Mouse (Mus musculus) lung, embryonic 14.5 days (tissue): ENCODE results near the gene Abca4. TPM values are rescaled to one million over a fixed set of nuclear protein-coding genes. Genes with fewer than 3 reads are reported as not detected.
A peak's percentile ranks its signal among the peaks of the same experiment; 100 is the strongest.

Experiments used
- ATAC-seq: fragments of 200-750 bp; cut with Nextera tagmentation; 2 replicates; pipeline ENCODE4 v1.8.0; 2017; ENCODE audit warnings: mild to moderate bottlenecking, moderate TSS enrichment, moderate library complexity; ENCODE audit not compliant: insufficient read depth
- DNase-seq: peaks from one replicate; pipeline ENCODE4 v3.0.0-alpha.2; 2015
- H3K27ac ChIP-seq: fragments of 300-500 bp; sonication (generic); 2 replicates; pipeline ENCODE4 v1.5.1; 2014; ENCODE audit warnings: low read depth, mild to moderate bottlenecking, moderate library complexity
- H3K27me3 ChIP-seq: fragments of 300-500 bp; sonication (generic); 2 replicates; pipeline ENCODE4 v1.6.1; 2014; ENCODE audit warnings: low read length, control low read depth; ENCODE audit not compliant: insufficient read depth
- H3K36me3 ChIP-seq: fragments of 300-500 bp; sonication (generic); 2 replicates; pipeline ENCODE4 v1.6.1; 2014; ENCODE audit warnings: control low read depth; ENCODE audit not compliant: insufficient read depth
- H3K4me1 ChIP-seq: fragments of 300-500 bp; sonication (generic); 2 replicates; pipeline ENCODE4 v1.6.1; 2014; ENCODE audit warnings: antibody characterized with exemption, control low read depth; ENCODE audit not compliant: insufficient read depth
- H3K4me2 ChIP-seq: fragments of 300-500 bp; sonication (generic); 2 replicates; pipeline ENCODE4 v1.6.1; 2014; ENCODE audit warnings: mild to moderate bottlenecking
- H3K4me3 ChIP-seq: fragments of 300-500 bp; sonication (generic); 2 replicates; pipeline ENCODE4 v1.5.1; 2014; ENCODE audit warnings: low read depth, low read length
- H3K9ac ChIP-seq: fragments of 300-500 bp; sonication (generic); 2 replicates; pipeline ENCODE4 v1.6.1; 2014
- H3K9me3 ChIP-seq: fragments of 300-500 bp; sonication (generic); 2 replicates; pipeline ENCODE4 v1.6.1; 2016; ENCODE audit warnings: low read depth, low read length, control low read depth
- CTCF ChIP-seq: IDR thresholded peaks from 2 replicates; pipeline ENCODE4 v1.5.1; 2016; ENCODE audit warnings: antibody characterized with exemption, low read depth
- WGBS: fragments of 180-500 bp; shearing (Covaris S2); extraction: QIAGEN DNeasy Blood & Tissue Kit; methylation state at CpG from one replicate; pipeline ENCODE4 v1.1.7; 2014; 5-methylcytosine and 5-hydroxymethylcytosine counted together
- polyA plus RNA-seq: library from polyadenylated mRNA; unstranded; fragments of >200 nt; fragmentation: Nextera tagmentation; extraction: Ambion mirVana; gene quantifications from 2 replicates; pipeline ENCODE4 v1.2.1, GENCODE M21; 2014

Abca4 gene
- polyA plus RNA-seq, 1 experiment from 2014 or later = 1.7 TPM

- Histone ChIP-seq H3K27me3 (no peaks in the 10 kb centered on the region), H3K9ac (no peak overlapping the region), H3K27ac (no peak overlapping the region), H3K4me1 (peaks cover 15% of the 10 kb centered on the region), H3K9me3 (no peaks in the 10 kb centered on the region), H3K4me2 (no peak overlapping the region), H3K36me3 (no peaks in the 10 kb centered on the region), H3K4me3 (no peak overlapping the region)
- no peak for TF ChIP-seq CTCF
- ATAC-seq (no peak), DNase-seq (no peak)
- 49% methylated on average over 4 of the region's 4 CpGs for WGBS
Measured at GRCm38 (mm10) chr3:122109461-122109860, 65.2 kb downstream of the Abca4 start.

GRCm38 (mm10) chr3:122111141-122111981, 67.1 kb downstream of the Abca4 start:
- H3K36me3 ChIP-seq = no peaks in the 10 kb centered on the region
- peak; percentile 80 for DNase-seq
- H3K4me2 ChIP-seq = no peak overlapping the region
- TF ChIP-seq CTCF = no peak
- peak overlapping the region; percentile 67 for H3K27ac ChIP-seq
- H3K4me1 ChIP-seq = peaks cover 15% of the 10 kb centered on the region
- H3K9ac ChIP-seq = 0 out of 2 replicates have a peak overlapping the region, but pooled peaks have one; percentile 20
- H3K4me3 ChIP-seq = no peak overlapping the region
- H3K27me3 ChIP-seq = no peaks in the 10 kb centered on the region
- H3K9me3 ChIP-seq = no peaks in the 10 kb centered on the region
- WGBS = 36% methylated on average over 9 of the region's 9 CpGs
- peak; percentile 74 for ATAC-seq

GRCm38 (mm10) chr3:122118651-122119214, 74.5 kb downstream of the Abca4 start:
- Histone ChIP-seq H3K27ac (peak overlapping the region; percentile 72), H3K4me2 (no peak overlapping the region), H3K27me3 (no peaks in the 10 kb centered on the region), H3K4me3 (no peak overlapping the region), H3K9ac (no peak overlapping the region), H3K9me3 (no peaks in the 10 kb centered on the region), H3K4me1 (peaks cover 11% of the 10 kb centered on the region), H3K36me3 (no peaks in the 10 kb centered on the region)
- no peak for DNase-seq
- no peak for ATAC-seq
- WGBS = 27% methylated on average over 9 of the region's 9 CpGs
- no peak for TF ChIP-seq CTCF

GRCm38 (mm10) chr3:122119733-122120132, 75.5 kb downstream of the Abca4 start:
- no peaks in the 10 kb centered on the region for H3K9me3 ChIP-seq
- H3K4me2 ChIP-seq = no peak overlapping the region
- no peak overlapping the region for H3K9ac ChIP-seq
- H3K27me3 ChIP-seq = no peaks in the 10 kb centered on the region
- ATAC-seq (no peak), DNase-seq (no peak)
- H3K4me1 ChIP-seq = peaks cover 11% of the 10 kb centered on the region
- peak; percentile 18; the same call in 1 of the 2 replicates for TF ChIP-seq CTCF
- WGBS = 77% methylated on average over 7 of the region's 7 CpGs
- H3K4me3 ChIP-seq = no peak overlapping the region
- no peaks in the 10 kb centered on the region for H3K36me3 ChIP-seq
- H3K27ac ChIP-seq = peak overlapping the region; percentile 80

GRCm38 (mm10) chr3:122120217-122120616, 76.0 kb downstream of the Abca4 start:
- H3K4me3 ChIP-seq = no peak overlapping the region
- 80% methylated on average over 7 of the region's 7 CpGs for WGBS
- H3K36me3 ChIP-seq = no peaks in the 10 kb centered on the region
- no peaks in the 10 kb centered on the region for H3K27me3 ChIP-seq
- peak overlapping the region; percentile 80 for H3K27ac ChIP-seq
- peaks cover 11% of the 10 kb centered on the region for H3K4me1 ChIP-seq
- no peak overlapping the region for H3K9ac ChIP-seq
- peak; percentile 62 for DNase-seq
- ATAC-seq = no peak
- TF ChIP-seq CTCF = no peak
- H3K9me3 ChIP-seq = no peaks in the 10 kb centered on the region
- H3K4me2 ChIP-seq = no peak overlapping the region

GRCm38 (mm10) chr3:122122127-122122663, 78.0 kb downstream of the Abca4 start:
- Histone ChIP-seq H3K27me3 (no peaks in the 10 kb centered on the region), H3K4me3 (peak overlapping the region; percentile 8), H3K9ac (no peak overlapping the region), H3K4me2 (peak overlapping the region; percentile 57), H3K27ac (peak overlapping the region; percentile 73; the same call in 1 of the 2 replicates), H3K9me3 (no peaks in the 10 kb centered on the region), H3K4me1 (peaks cover 11% of the 10 kb centered on the region), H3K36me3 (no peaks in the 10 kb centered on the region)
- DNase-seq (peak; percentile 96), ATAC-seq (peak; percentile 95)
- WGBS = 4% methylated on average over 17 of the region's 17 CpGs
- peak; percentile 86 for TF ChIP-seq CTCF

- Histone ChIP-seq H3K27ac (peak overlapping the region; percentile 73), H3K4me3 (no peak overlapping the region), H3K9me3 (no peaks in the 10 kb centered on the region), H3K27me3 (no peaks in the 10 kb centered on the region), H3K9ac (no peak overlapping the region), H3K4me1 (peaks cover 11% of the 10 kb centered on the region), H3K4me2 (peak overlapping the region; percentile 57; the same call in 1 of the 2 replicates), H3K36me3 (no peaks in the 10 kb centered on the region)
- 82% methylated on average over 8 of the region's 8 CpGs for WGBS
- DNase-seq = no peak
- no peak for TF ChIP-seq CTCF
- ATAC-seq = no peak
Measured at GRCm38 (mm10) chr3:122122838-122123237, 78.6 kb downstream of the Abca4 start.
